Mouse (Mus musculus): ENCODE results near the gene Frmd5. TPM values are rescaled to one million over a fixed set of nuclear protein-coding genes. Genes with fewer than 3 reads are reported as not detected.

Gene Frmd5
- polyA plus RNA-seq, 1 experiment from 2014 or later = 1.5 TPM

- WGBS = 86% methylated on average over 6 of the region's 6 CpGs
- H3K9ac ChIP-seq (ENCODE audit: low read length) = no peak overlapping the region
- no peak overlapping the region for H3K27ac ChIP-seq (replicated peaks)
- no peaks in the 10 kb centered on the region for H3K36me3 ChIP-seq (ENCODE audit: control insufficient read depth, insufficient read depth, low read length)
- no peak for DNase-seq (ENCODE audit: low spot score)
- H3K4me1 ChIP-seq (replicated peaks; ENCODE audit: control insufficient read depth, insufficient read depth) = no peaks in the 10 kb centered on the region
- no peak overlapping the region for H3K4me3 ChIP-seq (ENCODE audit: low read depth, low read length)
- TF ChIP-seq EP300 (optimal IDR thresholded peaks at IDR 0.05) (no peak), CTCF (IDR thresholded peaks at IDR 0.05; ENCODE audit: low read depth) (no peak)
- H3K27me3 ChIP-seq (ENCODE audit: control insufficient read depth, insufficient read depth, low read length) = no peaks in the 10 kb centered on the region
- ATAC-seq (ENCODE audit: low FRiP score, low TSS enrichment) = no peak
- no peak overlapping the region for H3K4me2 ChIP-seq (replicated peaks; ENCODE audit: low read depth)
- H3K9me3 ChIP-seq (ENCODE audit: control insufficient read depth, low read length) = no peaks in the 10 kb centered on the region
Observed at GRCm38 (mm10) chr2:121669846-121670245, 137.0 kb downstream of the Frmd5 start.

- Histone ChIP-seq H3K27ac (replicated peaks) (no peak overlapping the region), H3K4me1 (replicated peaks; ENCODE audit: control insufficient read depth, insufficient read depth) (no peaks in the 10 kb centered on the region), H3K27me3 (ENCODE audit: control insufficient read depth, insufficient read depth, low read length) (no peaks in the 10 kb centered on the region), H3K9me3 (ENCODE audit: control insufficient read depth, low read length) (no peaks in the 10 kb centered on the region), H3K36me3 (ENCODE audit: control insufficient read depth, insufficient read depth, low read length) (no peaks in the 10 kb centered on the region), H3K4me3 (ENCODE audit: low read depth, low read length) (no peak overlapping the region), H3K9ac (ENCODE audit: low read length) (no peak overlapping the region), H3K4me2 (replicated peaks; ENCODE audit: low read depth) (no peak overlapping the region)
- DNase-seq (ENCODE audit: low spot score) (no peak), ATAC-seq (ENCODE audit: low FRiP score, low TSS enrichment) (no peak)
- TF ChIP-seq CTCF (IDR thresholded peaks at IDR 0.05; ENCODE audit: low read depth) = no peak
- no peak for TF ChIP-seq EP300 (optimal IDR thresholded peaks at IDR 0.05)
- WGBS = 88% methylated on average over 4 of the region's 4 CpGs
Observed at GRCm38 (mm10) chr2:121668256-121668655, 138.6 kb downstream of the Frmd5 start.

- WGBS = 51% methylated on average over 4 of the region's 4 CpGs
- H3K9ac ChIP-seq (ENCODE audit: low read length) = no peak overlapping the region
- H3K27ac ChIP-seq (replicated peaks) = no peak overlapping the region
- H3K27me3 ChIP-seq (ENCODE audit: control insufficient read depth, insufficient read depth, low read length) = no peaks in the 10 kb centered on the region
- no peaks in the 10 kb centered on the region for H3K4me1 ChIP-seq (replicated peaks; ENCODE audit: control insufficient read depth, insufficient read depth)
- H3K9me3 ChIP-seq (ENCODE audit: control insufficient read depth, low read length) = no peaks in the 10 kb centered on the region
- TF ChIP-seq CTCF (IDR thresholded peaks at IDR 0.05; ENCODE audit: low read depth) (no peak), EP300 (optimal IDR thresholded peaks at IDR 0.05) (no peak)
- DNase-seq (ENCODE audit: low spot score) (no peak), ATAC-seq (ENCODE audit: low FRiP score, low TSS enrichment) (no peak)
- H3K4me3 ChIP-seq (ENCODE audit: low read depth, low read length) = no peak overlapping the region
- no peak overlapping the region for H3K4me2 ChIP-seq (replicated peaks; ENCODE audit: low read depth)
- no peaks in the 10 kb centered on the region for H3K36me3 ChIP-seq (ENCODE audit: control insufficient read depth, insufficient read depth, low read length)
Observed at GRCm38 (mm10) chr2:121661160-121661502, 145.8 kb downstream of the Frmd5 start.

- Histone ChIP-seq H3K4me3 (ENCODE audit: low read depth, low read length) (no peak overlapping the region), H3K4me2 (replicated peaks; ENCODE audit: low read depth) (no peak overlapping the region), H3K9me3 (ENCODE audit: control insufficient read depth, low read length) (no peaks in the 10 kb centered on the region), H3K4me1 (replicated peaks; ENCODE audit: control insufficient read depth, insufficient read depth) (no peaks in the 10 kb centered on the region), H3K36me3 (ENCODE audit: control insufficient read depth, insufficient read depth, low read length) (no peaks in the 10 kb centered on the region), H3K27me3 (ENCODE audit: control insufficient read depth, insufficient read depth, low read length) (no peaks in the 10 kb centered on the region), H3K27ac (replicated peaks) (no peak overlapping the region), H3K9ac (ENCODE audit: low read length) (no peak overlapping the region)
- WGBS = 74% methylated on average over 6 of the region's 6 CpGs
- ATAC-seq (ENCODE audit: low FRiP score, low TSS enrichment) (no peak), DNase-seq (ENCODE audit: low spot score) (no peak)
- no peak for TF ChIP-seq CTCF (IDR thresholded peaks at IDR 0.05; ENCODE audit: low read depth)
- TF ChIP-seq EP300 (optimal IDR thresholded peaks at IDR 0.05) = no peak
Observed at GRCm38 (mm10) chr2:121660461-121661159, 146.3 kb downstream of the Frmd5 start.

GRCm38 (mm10) chr2:121659350-121659749 is 147.5 kb downstream of the Frmd5 start:
- WGBS = 73% methylated on average over 4 of the region's 4 CpGs
- TF ChIP-seq CTCF (IDR thresholded peaks at IDR 0.05; ENCODE audit: low read depth) (no peak), EP300 (optimal IDR thresholded peaks at IDR 0.05) (no peak)
- H3K4me3 ChIP-seq (ENCODE audit: low read depth, low read length) = no peak overlapping the region
- no peak overlapping the region for H3K4me2 ChIP-seq (replicated peaks; ENCODE audit: low read depth)
- H3K9me3 ChIP-seq (ENCODE audit: control insufficient read depth, low read length) = no peaks in the 10 kb centered on the region
- ATAC-seq (ENCODE audit: low FRiP score, low TSS enrichment) (no peak), DNase-seq (ENCODE audit: low spot score) (no peak)
- no peak overlapping the region for H3K27ac ChIP-seq (replicated peaks)
- H3K36me3 ChIP-seq (ENCODE audit: control insufficient read depth, insufficient read depth, low read length) = no peaks in the 10 kb centered on the region
- no peaks in the 10 kb centered on the region for H3K27me3 ChIP-seq (ENCODE audit: control insufficient read depth, insufficient read depth, low read length)
- H3K4me1 ChIP-seq (replicated peaks; ENCODE audit: control insufficient read depth, insufficient read depth) = no peaks in the 10 kb centered on the region
- H3K9ac ChIP-seq (ENCODE audit: low read length) = no peak overlapping the region

GRCm38 (mm10) chr2:121658123-121658767 is 148.6 kb downstream of the Frmd5 start:
- no peak for DNase-seq (ENCODE audit: low spot score)
- H3K4me1 ChIP-seq (replicated peaks; ENCODE audit: control insufficient read depth, insufficient read depth) = no peaks in the 10 kb centered on the region
- TF ChIP-seq CTCF (IDR thresholded peaks at IDR 0.05; ENCODE audit: low read depth) = no peak
- TF ChIP-seq EP300 (optimal IDR thresholded peaks at IDR 0.05) = no peak
- ATAC-seq (ENCODE audit: low FRiP score, low TSS enrichment) = no peak
- H3K27ac ChIP-seq (replicated peaks) = no peak overlapping the region
- no peaks in the 10 kb centered on the region for H3K36me3 ChIP-seq (ENCODE audit: control insufficient read depth, insufficient read depth, low read length)
- no peak overlapping the region for H3K4me3 ChIP-seq (ENCODE audit: low read depth, low read length)
- no peaks in the 10 kb centered on the region for H3K27me3 ChIP-seq (ENCODE audit: control insufficient read depth, insufficient read depth, low read length)
- H3K4me2 ChIP-seq (replicated peaks; ENCODE audit: low read depth) = no peak overlapping the region
- no peaks in the 10 kb centered on the region for H3K9me3 ChIP-seq (ENCODE audit: control insufficient read depth, low read length)
- WGBS = 75% methylated on average over 5 of the region's 5 CpGs
- H3K9ac ChIP-seq (ENCODE audit: low read length) = no peak overlapping the region

Data from stomach, postnatal 0 days (tissue).